Mouse (Mus musculus) midbrain, postnatal 0 days (tissue): ENCODE measurements around the gene Gm42742. TPM values are rescaled to one million over a fixed set of nuclear protein-coding genes. Genes with fewer than 3 reads are reported as not detected.
A peak's percentile ranks its signal among the peaks of the same experiment; 100 is the strongest.

Experiments used
- ATAC-seq: fragments of 200-750 bp; cut with Nextera tagmentation; 2 replicates; pipeline ENCODE4 v1.8.0; 2017; ENCODE audit warnings: moderate number of reproducible peaks, mild to moderate bottlenecking, moderate TSS enrichment, moderate library complexity; ENCODE audit not compliant: low FRiP score
- DNase-seq: peaks from one replicate; pipeline ENCODE4 v3.0.0-alpha.2; 2015; ENCODE audit warnings: low spot score
- H3K27ac ChIP-seq: fragments of 300-500 bp; sonication (generic); 2 replicates; pipeline ENCODE4 v1.5.1; 2014; ENCODE audit warnings: low read depth, mild to moderate bottlenecking, low read length, mixed read lengths
- H3K27me3 ChIP-seq: fragments of 300-500 bp; sonication (generic); 2 replicates; pipeline ENCODE4 v1.6.1; 2014; ENCODE audit warnings: low read length, control low read depth, mixed read lengths; ENCODE audit not compliant: insufficient read depth
- H3K36me3 ChIP-seq: fragments of 300-500 bp; sonication (generic); 2 replicates; pipeline ENCODE4 v1.6.1; 2014; ENCODE audit warnings: low read length, control low read depth, mixed read lengths; ENCODE audit not compliant: insufficient read depth
- H3K4me1 ChIP-seq: fragments of 300-500 bp; sonication (generic); 2 replicates; pipeline ENCODE4 v1.6.1; 2014; ENCODE audit warnings: mild to moderate bottlenecking, control low read depth, antibody characterized with exemption, low read length, mixed read lengths; ENCODE audit not compliant: insufficient read depth
- H3K4me2 ChIP-seq: fragments of 300-500 bp; sonication (generic); 2 replicates; pipeline ENCODE4 v1.6.1; 2014; ENCODE audit warnings: low read depth, mild to moderate bottlenecking, low read length, mixed read lengths; ENCODE audit not compliant: poor library complexity, severe bottlenecking
- H3K4me3 ChIP-seq: fragments of 300-500 bp; sonication (generic); 2 replicates; pipeline ENCODE4 v1.5.1; 2014; ENCODE audit warnings: low read depth, mild to moderate bottlenecking, low read length, moderate library complexity
- H3K9ac ChIP-seq: fragments of 300-500 bp; sonication (generic); replicated peaks from 2 replicates; pipeline ENCODE4 v1.6.1; 2014; ENCODE audit warnings: mild to moderate bottlenecking, low read length, moderate library complexity, mixed read lengths; ENCODE audit not compliant: poor library complexity, severe bottlenecking
- H3K9me3 ChIP-seq: fragments of 300-500 bp; sonication (generic); 2 replicates; pipeline ENCODE4 v1.6.1; 2016; ENCODE audit warnings: low read length, control low read depth
- CTCF ChIP-seq: IDR thresholded peaks from 2 replicates; pipeline ENCODE4 v1.5.1; 2016; ENCODE audit warnings: antibody characterized with exemption, mild to moderate bottlenecking
- WGBS: fragments of 180-500 bp; shearing (Covaris S2); extraction: QIAGEN DNeasy Blood & Tissue Kit; methylation state at CpG from one replicate; pipeline ENCODE4 v1.1.7; 2014; 5-methylcytosine and 5-hydroxymethylcytosine counted together
- polyA plus RNA-seq: library from polyadenylated mRNA; unstranded; fragments of >200 nt; fragmentation: Nextera tagmentation; extraction: Ambion mirVana; gene quantifications from 2 replicates; pipeline ENCODE4 v1.2.1, GENCODE M21; 2015
- total RNA-seq: library from RNA; depleted of rRNA; stranded (reverse); fragments of >200 nt; gene quantifications from 2 replicates; pipeline ENCODE4 v1.2.3, GENCODE M21; 2014

The Gm42742 gene
- total and polyA plus RNA-seq, 2 experiments from 2014 or later = 45.3 to 55.5 TPM

DNA sequence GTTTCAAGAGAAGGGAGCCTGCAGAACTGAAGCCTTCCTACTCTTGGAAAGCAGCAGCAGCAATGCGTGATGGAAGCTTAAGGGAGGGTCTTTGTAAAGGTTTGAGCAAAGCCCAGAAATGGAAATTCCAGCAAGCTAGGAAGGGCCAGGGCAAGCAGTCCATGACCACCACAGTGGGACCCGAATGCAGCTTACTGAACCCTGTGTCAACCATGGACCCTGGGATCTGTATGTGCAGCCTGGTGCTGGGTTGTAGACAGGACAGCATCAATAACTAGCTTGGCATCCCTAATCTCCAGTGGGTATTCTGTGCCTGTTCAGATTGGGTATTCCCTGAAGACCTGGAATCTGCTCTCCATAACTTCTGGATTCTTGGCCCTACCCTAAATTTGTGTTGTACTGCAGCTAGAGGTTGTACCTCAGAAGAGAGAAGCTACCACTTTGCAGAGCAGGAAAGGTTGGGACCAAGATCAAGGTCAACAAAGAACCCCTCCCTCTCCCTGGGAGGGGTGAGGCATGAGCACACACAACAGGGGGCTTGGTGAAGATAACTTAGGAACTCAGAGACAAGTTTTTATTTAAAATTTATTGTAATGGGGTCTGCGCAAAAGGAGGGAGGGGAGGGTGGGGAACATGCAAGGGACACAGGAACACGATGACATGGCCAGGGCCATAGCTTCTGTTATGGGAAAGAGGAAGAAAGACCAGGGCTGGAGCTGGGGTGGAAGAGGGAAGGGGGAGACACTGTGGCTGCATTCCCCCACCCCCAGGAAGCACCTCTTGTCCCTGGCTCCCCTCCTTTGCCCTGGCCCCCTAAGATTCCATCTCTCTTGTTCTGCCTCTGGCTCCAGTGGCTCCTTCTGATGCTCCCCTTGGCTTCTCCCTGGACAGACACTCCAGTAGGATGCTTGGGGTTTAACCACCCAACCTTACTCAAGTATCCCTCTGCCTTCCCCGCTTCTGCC, 948 bp upstream of the Gm42742 start:
- H3K4me1 ChIP-seq = peaks cover 42% of the 10 kb centered on the region
- H3K4me3 ChIP-seq = peak overlapping the region; percentile 63
- 37% methylated on average over 5 of the region's 5 CpGs for WGBS
- H3K4me2 ChIP-seq = peak overlapping the region; percentile 71
- no peaks in the 10 kb centered on the region for H3K27me3 ChIP-seq
- no peak for TF ChIP-seq CTCF
- peak overlapping the region; percentile 82 for H3K27ac ChIP-seq
- no peaks in the 10 kb centered on the region for H3K9me3 ChIP-seq
- DNase-seq (peak; percentile 37), ATAC-seq (no peak)
- peak overlapping the region; percentile 79; the same call in 1 of the 2 replicates for H3K9ac ChIP-seq
- peaks cover 15% of the 10 kb centered on the region for H3K36me3 ChIP-seq

DNA sequence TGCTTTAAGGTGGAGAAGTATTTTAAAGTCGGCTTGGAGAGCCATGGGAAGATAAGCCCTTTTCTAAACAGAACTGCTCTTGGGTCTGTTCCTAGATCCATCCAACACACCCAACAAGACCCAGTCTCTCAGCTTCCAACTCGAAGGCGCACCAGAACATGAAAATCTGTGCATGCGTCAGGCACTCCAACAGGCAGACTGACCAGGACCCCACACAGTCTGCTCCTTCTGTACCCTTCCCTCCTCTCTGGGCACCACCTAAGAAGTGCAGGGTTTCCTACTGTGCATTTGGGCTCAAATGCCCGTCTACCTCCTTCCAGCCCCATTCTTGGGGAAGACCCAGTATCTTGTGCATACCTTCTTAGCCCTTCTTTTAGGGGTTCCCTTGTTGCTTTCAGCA, 406 bp downstream of the Gm42742 start:
- no peak for TF ChIP-seq CTCF
- H3K4me1 ChIP-seq = peaks cover 48% of the 10 kb centered on the region
- H3K9me3 ChIP-seq = no peaks in the 10 kb centered on the region

DNA sequence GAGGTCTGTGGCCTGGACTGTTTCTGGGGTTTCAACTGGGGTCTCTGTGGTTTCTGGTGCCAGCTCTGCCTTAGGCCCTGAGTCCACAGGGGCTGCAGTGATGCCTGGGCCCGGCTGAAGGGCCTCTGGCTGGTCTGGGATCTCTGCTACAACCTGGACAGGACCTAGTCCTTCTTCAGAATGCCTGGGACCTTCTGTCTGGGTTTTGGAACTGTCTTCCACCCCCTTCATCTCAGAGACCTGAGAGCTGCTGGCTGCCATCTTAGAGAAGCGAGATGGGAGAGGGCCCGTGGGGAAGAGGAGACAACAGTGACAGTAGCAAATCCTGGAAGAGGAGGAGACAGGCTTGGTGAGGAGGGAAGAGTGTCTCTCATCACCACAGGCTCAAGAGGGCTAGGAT, 866 bp downstream of the Gm42742 start:
- peak overlapping the region; percentile 79 for H3K9ac ChIP-seq
- no peaks in the 10 kb centered on the region for H3K27me3 ChIP-seq
- peak overlapping the region; percentile 82 for H3K27ac ChIP-seq
- DNase-seq = no peak
- TF ChIP-seq CTCF = no peak
- H3K9me3 ChIP-seq = no peaks in the 10 kb centered on the region
- 54% methylated on average over 3 of the region's 3 CpGs for WGBS
- peak overlapping the region; percentile 71 for H3K4me2 ChIP-seq
- H3K4me3 ChIP-seq = peak overlapping the region; percentile 63
- ATAC-seq = no peak
- H3K36me3 ChIP-seq = peaks cover 19% of the 10 kb centered on the region
- peaks cover 50% of the 10 kb centered on the region for H3K4me1 ChIP-seq

More for the DNA sequence above, 406 bp downstream of the Gm42742 start:
- peak overlapping the region; percentile 82 for H3K27ac ChIP-seq
- no peaks in the 10 kb centered on the region for H3K27me3 ChIP-seq
- H3K4me2 ChIP-seq = peak overlapping the region; percentile 71
- H3K9ac ChIP-seq = peak overlapping the region; percentile 79
- WGBS = 12% methylated on average over 5 of the region's 5 CpGs
- ATAC-seq (no peak), DNase-seq (no peak)
- H3K4me3 ChIP-seq = peak overlapping the region; percentile 63
- peaks cover 16% of the 10 kb centered on the region for H3K36me3 ChIP-seq

DNA sequence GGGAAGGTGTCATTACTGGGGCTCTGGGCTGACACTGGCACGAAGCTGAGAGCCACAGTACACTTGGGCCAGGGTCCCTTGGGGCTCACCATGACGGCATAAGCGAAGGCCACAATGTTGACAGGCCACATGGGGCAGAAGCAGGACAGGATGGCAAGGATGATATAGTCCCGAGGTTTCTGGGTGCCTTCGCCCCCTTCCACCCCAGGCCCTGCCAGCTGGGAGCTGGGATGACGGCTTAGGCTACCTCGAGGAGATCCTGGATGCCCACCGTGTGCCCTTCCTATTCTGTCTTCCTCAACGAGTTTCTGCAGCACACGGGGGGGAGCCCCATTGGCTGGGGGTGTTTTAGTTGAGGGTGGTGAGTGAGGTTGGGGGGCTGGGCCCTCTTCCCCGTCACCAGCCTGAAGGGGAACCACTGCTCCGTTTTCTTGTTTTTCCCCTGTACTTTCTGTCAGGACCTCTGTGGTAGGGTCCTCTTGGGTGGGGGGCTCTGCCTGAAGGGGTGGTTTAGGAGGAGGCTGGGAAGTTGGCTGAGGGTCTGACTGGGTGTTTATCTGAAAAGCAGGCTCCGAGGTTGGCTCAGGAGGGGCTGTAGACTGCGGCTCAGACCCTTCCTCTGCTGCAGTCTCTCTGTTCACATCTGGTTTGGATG, 1.5 kb downstream of the Gm42742 start:
- no peaks in the 10 kb centered on the region for H3K27me3 ChIP-seq
- H3K9me3 ChIP-seq = no peaks in the 10 kb centered on the region
- no peak for TF ChIP-seq CTCF
- H3K27ac ChIP-seq = 0 out of 2 replicates have a peak overlapping the region, but pooled peaks have one; percentile 82
- peaks cover 21% of the 10 kb centered on the region for H3K36me3 ChIP-seq
- H3K9ac ChIP-seq = peak overlapping the region; percentile 79
- 74% methylated on average over 14 of the region's 14 CpGs for WGBS
- ATAC-seq (no peak), DNase-seq (no peak)
- peak overlapping the region; percentile 71 for H3K4me2 ChIP-seq
- H3K4me3 ChIP-seq = peak overlapping the region; percentile 63
- peaks cover 46% of the 10 kb centered on the region for H3K4me1 ChIP-seq

DNA sequence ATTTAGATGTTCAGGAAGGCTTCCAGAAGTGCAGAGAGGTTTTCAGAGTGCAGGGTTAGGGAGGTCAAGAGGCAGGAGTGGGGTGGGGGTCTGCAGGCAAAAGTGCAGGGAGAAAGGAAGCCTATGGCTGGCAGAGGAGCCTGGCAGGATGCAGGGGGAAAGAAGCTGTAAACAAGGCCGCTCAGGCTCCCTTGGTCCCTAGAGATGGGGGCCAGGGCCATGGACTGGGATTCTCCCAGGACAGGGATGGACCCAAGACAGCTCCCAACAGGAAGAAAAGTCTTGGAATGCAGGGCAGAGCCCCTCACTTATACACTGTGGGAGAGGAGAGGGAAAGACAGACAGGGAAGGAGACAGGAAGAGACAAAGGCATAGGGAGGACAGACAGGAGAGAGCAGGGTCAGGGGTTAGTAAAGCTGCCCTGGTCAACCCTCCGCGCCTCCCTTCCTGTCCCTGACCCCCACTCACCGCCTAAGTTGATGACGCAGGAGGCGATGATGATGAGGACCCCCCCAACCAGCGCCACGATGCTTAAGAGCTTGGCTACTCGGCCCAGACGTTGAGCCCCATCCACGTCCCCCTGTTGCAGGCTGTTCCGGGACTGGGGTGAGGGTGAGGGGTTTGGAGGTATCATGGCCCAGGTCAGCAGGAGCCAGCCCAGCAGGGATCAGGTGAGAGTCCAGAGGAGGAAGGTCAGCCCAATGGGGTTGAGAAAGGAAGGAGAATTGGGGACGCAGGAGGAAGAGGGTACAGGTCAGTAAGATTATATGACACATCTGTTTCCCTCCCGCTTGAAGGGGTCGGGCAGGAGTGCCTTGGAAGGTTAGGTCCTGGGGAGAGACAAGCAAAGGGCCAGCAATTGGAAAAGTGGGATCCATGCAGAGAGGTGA, 2.2 kb downstream of the Gm42742 start:
- Histone ChIP-seq H3K4me2 (peak overlapping the region; percentile 71), H3K36me3 (peaks cover 26% of the 10 kb centered on the region), H3K9me3 (no peaks in the 10 kb centered on the region), H3K4me1 (peaks cover 41% of the 10 kb centered on the region), H3K27ac (peak overlapping the region; percentile 27), H3K9ac (peak overlapping the region; percentile 79), H3K27me3 (no peaks in the 10 kb centered on the region), H3K4me3 (no peak overlapping the region)
- ATAC-seq (no peak), DNase-seq (no peak)
- no peak for TF ChIP-seq CTCF
- 85% methylated on average over 15 of the region's 15 CpGs for WGBS
